ENCODE assay signal across 8 mouse cellular contexts in genomic region chr13:28770531-28770930, GRCm38 (mm10).
DNase-seq lines count a peak whose midpoint lies in the region; ATAC-seq and TF ChIP-seq lines count a peak whose summit lies in the region.

No protein-coding gene starts in this region.

- H3K27me3 ChIP-seq in kidney, embryonic 14.5 days (ENCODE audit: control insufficient read depth, insufficient read depth, low read length): no peaks in the 10 kb centered on the region
- H3K27me3 ChIP-seq in heart, postnatal 0 days (ENCODE audit: control insufficient read depth, insufficient read depth, low read length): no peaks in the 10 kb centered on the region
- H3K27me3 ChIP-seq in midbrain, embryonic 12.5 days: no peaks in the 10 kb centered on the region
- H3K27me3 ChIP-seq in liver, embryonic 11.5 days (replicated peaks; ENCODE audit: control insufficient read depth, insufficient read depth, low read length): no peaks in the 10 kb centered on the region

- H3K9me3 ChIP-seq in kidney, embryonic 14.5 days (ENCODE audit: control insufficient read depth, low read length): no peaks in the 10 kb centered on the region
- H3K9me3 ChIP-seq in heart, postnatal 0 days (replicated peaks; ENCODE audit: control insufficient read depth, low read length): 0 out of 2 replicates have a peak, but pooled peaks cover 5% of the 10 kb centered on the region
- H3K9me3 ChIP-seq in midbrain, embryonic 12.5 days: no peaks in the 10 kb centered on the region
- H3K9me3 ChIP-seq in liver, embryonic 11.5 days (ENCODE audit: control insufficient read depth, low read length): no peaks in the 10 kb centered on the region

- TF ChIP-seq POLR2A in embryonic fibroblast, embryonic 13.5 days (IDR thresholded peaks at IDR 0.05; ENCODE audit: low read depth, low read length): no peak

- peak overlapping the region; percentile 10; the same call in 1 of the 2 replicates for H3K4me2 ChIP-seq in kidney, embryonic 14.5 days (replicated peaks; ENCODE audit: low read depth, low read length)
- peak overlapping the region; percentile 57 for H3K4me2 ChIP-seq in heart, postnatal 0 days (ENCODE audit: low read depth, low read length)
- H3K4me2 ChIP-seq in midbrain, embryonic 12.5 days (replicated peaks): 0 out of 2 replicates have a peak overlapping the region, but pooled peaks have one; percentile 7
- no peak overlapping the region for H3K4me2 ChIP-seq in liver, embryonic 11.5 days

- WGBS in kidney, embryonic 14.5 days: 32% methylated on average over 13 of the region's 13 CpGs
- WGBS in heart, postnatal 0 days: 8% methylated on average over 13 of the region's 13 CpGs
- 38% methylated on average over 13 of the region's 13 CpGs for WGBS in midbrain, embryonic 12.5 days
- 26% methylated on average over 13 of the region's 13 CpGs for WGBS in liver, embryonic 11.5 days

- peaks cover 28% of the 10 kb centered on the region for H3K4me1 ChIP-seq in kidney, embryonic 14.5 days (ENCODE audit: control insufficient read depth, insufficient read depth, low read length)
- peaks cover 14% of the 10 kb centered on the region for H3K4me1 ChIP-seq in embryonic fibroblast, embryonic 13.5 days (ENCODE audit: control insufficient read depth, insufficient read depth, low read length)
- peaks cover 22% of the 10 kb centered on the region for H3K4me1 ChIP-seq in heart, postnatal 0 days (ENCODE audit: control insufficient read depth, insufficient read depth)
- H3K4me1 ChIP-seq in midbrain, embryonic 12.5 days: peaks cover 50% of the 10 kb centered on the region
- H3K4me1 ChIP-seq in liver, embryonic 11.5 days (replicated peaks; ENCODE audit: control insufficient read depth, insufficient read depth, low read length): no peaks in the 10 kb centered on the region

- H3K9ac ChIP-seq in kidney, embryonic 14.5 days (ENCODE audit: low read depth, low read length): no peak overlapping the region
- H3K9ac ChIP-seq in heart, postnatal 0 days (replicated peaks; ENCODE audit: low read depth, low read length): peak overlapping the region; percentile 57
- no peak overlapping the region for H3K9ac ChIP-seq in midbrain, embryonic 12.5 days (replicated peaks)
- H3K9ac ChIP-seq in liver, embryonic 11.5 days (ENCODE audit: low read depth, low read length): no peak overlapping the region

- no peak for ATAC-seq in kidney, embryonic 14.5 days (ENCODE audit: low FRiP score, low TSS enrichment)
- no peak for ATAC-seq in heart, postnatal 0 days (ENCODE audit: insufficient read depth, low read depth)
- ATAC-seq in midbrain, embryonic 12.5 days (ENCODE audit: low FRiP score, low read depth): no peak
- no peak for ATAC-seq in liver, embryonic 11.5 days (replicated peaks; ENCODE audit: low FRiP score)

- H3K27ac ChIP-seq in kidney, embryonic 14.5 days (ENCODE audit: low read depth, low read length): peak overlapping the region; percentile 30; the same call in 1 of the 2 replicates
- peak overlapping the region; percentile 4; the same call in 1 of the 2 replicates for H3K27ac ChIP-seq in embryonic fibroblast, embryonic 13.5 days (ENCODE audit: insufficient read depth, low read length)
- peak overlapping the region; percentile 67 for H3K27ac ChIP-seq in heart, postnatal 0 days (ENCODE audit: low read depth)
- H3K27ac ChIP-seq in midbrain, embryonic 12.5 days (replicated peaks): peak overlapping the region; percentile 76
- H3K27ac ChIP-seq in liver, embryonic 11.5 days (ENCODE audit: low read depth, low read length): no peak overlapping the region
- no peak overlapping the region for H3K27ac ChIP-seq in layer of hippocampus, adult 2 months

- TF ChIP-seq CTCF in embryonic fibroblast, embryonic 13.5 days (IDR thresholded peaks at IDR 0.05; ENCODE audit: borderline replicate concordance, insufficient read depth, low read length): no peak
- no peak for TF ChIP-seq CTCF in heart, postnatal 0 days (IDR thresholded peaks at IDR 0.05; ENCODE audit: low read depth)
- no peak for TF ChIP-seq CTCF in layer of hippocampus, adult 2 months (conservative IDR thresholded peaks at IDR 0.05)

- no peak for DNase-seq in kidney, adult 11 months
- DNase-seq in heart, postnatal 0 days (ENCODE audit: low spot score): peak; percentile 47
- DNase-seq in B cell, adult 2 months: no peak
- DNase-seq in liver, embryonic 11.5 days (ENCODE audit: low spot score): no peak
- no peak for DNase-seq in layer of hippocampus, adult 2 months (ENCODE audit: low spot score in 2 of 2)

- no peak for TF ChIP-seq EP300 in heart, postnatal 0 days (IDR thresholded peaks at IDR 0.05; ENCODE audit: low read depth)

- H3K36me3 ChIP-seq in kidney, embryonic 14.5 days (ENCODE audit: control insufficient read depth, insufficient read depth, low read length): no peaks in the 10 kb centered on the region
- no peaks in the 10 kb centered on the region for H3K36me3 ChIP-seq in heart, postnatal 0 days (replicated peaks; ENCODE audit: control insufficient read depth, insufficient read depth, low read length)
- no peaks in the 10 kb centered on the region for H3K36me3 ChIP-seq in midbrain, embryonic 12.5 days
- H3K36me3 ChIP-seq in liver, embryonic 11.5 days (ENCODE audit: control insufficient read depth, insufficient read depth, low read length): no peaks in the 10 kb centered on the region

- no peak overlapping the region for H3K4me3 ChIP-seq in kidney, embryonic 14.5 days (ENCODE audit: low read length)
- H3K4me3 ChIP-seq in embryonic fibroblast, embryonic 13.5 days (ENCODE audit: insufficient read depth, low read length): no peak overlapping the region
- H3K4me3 ChIP-seq in heart, postnatal 0 days (ENCODE audit: low read depth, low read length): peak overlapping the region; percentile 28
- no peak overlapping the region for H3K4me3 ChIP-seq in midbrain, embryonic 12.5 days
- no peak overlapping the region for H3K4me3 ChIP-seq in liver, embryonic 11.5 days (ENCODE audit: low read depth, low read length)
- H3K4me3 ChIP-seq in layer of hippocampus, adult 2 months: no peak overlapping the region; the same call in 1 of the 2 replicates

Comparison
In these comparisons a context has a peak if more than half of its experiments do, and no peak if none do; other contexts are left out.
1. H3K27ac ChIP-seq: peak in kidney, embryonic 14.5 days (single experiment), embryonic fibroblast, embryonic 13.5 days (single experiment), heart, postnatal 0 days (single experiment) and midbrain, embryonic 12.5 days (single experiment); none in liver, embryonic 11.5 days (single experiment) and layer of hippocampus, adult 2 months (single experiment).